Mouse (Mus musculus) intestine, embryonic 14.5 days (tissue): ENCODE measurements around the gene Cacna1c. TPM values are rescaled to one million over a fixed set of nuclear protein-coding genes. Genes with fewer than 3 reads are reported as not detected.

ENCODE experiments used
- ATAC-seq: fragments of 200-750 bp; cut with Nextera tagmentation; replicated peaks from 2 replicates; pipeline ENCODE4 v1.8.0; 2017; ENCODE audit warnings: low read depth, moderate number of reproducible peaks, moderate TSS enrichment, moderate library complexity; ENCODE audit not compliant: low FRiP score, low TSS enrichment
- DNase-seq: peaks from one replicate; pipeline ENCODE4 v3.0.0-alpha.2; 2018; ENCODE audit warnings: low spot score
- H3K27ac ChIP-seq: fragments of 300-500 bp; sonication (generic); 2 replicates; pipeline ENCODE4 v1.5.1; 2014; ENCODE audit warnings: low read depth, mild to moderate bottlenecking, control low read depth
- H3K27me3 ChIP-seq: fragments of 300-500 bp; sonication (generic); replicated peaks from 2 replicates; pipeline ENCODE4 v1.6.1; 2014; ENCODE audit warnings: low read length, control low read depth; ENCODE audit not compliant: control insufficient read depth, insufficient read depth
- H3K36me3 ChIP-seq: fragments of 300-500 bp; sonication (generic); 2 replicates; pipeline ENCODE4 v1.6.1; 2014; ENCODE audit warnings: low read length, control low read depth; ENCODE audit not compliant: control insufficient read depth, insufficient read depth
- H3K4me1 ChIP-seq: fragments of 300-500 bp; sonication (generic); replicated peaks from 2 replicates; pipeline ENCODE4 v1.6.1; 2014; ENCODE audit warnings: low read length, control low read depth, mixed read lengths; ENCODE audit not compliant: control insufficient read depth, insufficient read depth
- H3K4me2 ChIP-seq: fragments of 300-500 bp; sonication (generic); 2 replicates; pipeline ENCODE4 v1.6.1; 2014; ENCODE audit warnings: low read length
- H3K4me3 ChIP-seq: fragments of 300-500 bp; sonication (generic); 2 replicates; pipeline ENCODE4 v1.5.1; 2014; ENCODE audit warnings: low read depth, low read length, control low read depth, mixed read lengths
- H3K9ac ChIP-seq: fragments of 300-500 bp; sonication (generic); 2 replicates; pipeline ENCODE4 v1.6.1; 2014; ENCODE audit warnings: mild to moderate bottlenecking, low read length
- H3K9me3 ChIP-seq: fragments of 300-500 bp; sonication (generic); 2 replicates; pipeline ENCODE4 v1.6.1; 2016; ENCODE audit warnings: low read length, control low read depth; ENCODE audit not compliant: control insufficient read depth
- WGBS: fragments of 180-500 bp; shearing (Covaris S2); extraction: QIAGEN DNeasy Blood & Tissue Kit; methylation state at CpG from one replicate; pipeline ENCODE4 v1.1.7; 2014; 5-methylcytosine and 5-hydroxymethylcytosine counted together
- polyA plus RNA-seq: library from polyadenylated mRNA; unstranded; fragments of >200 nt; fragmentation: Nextera tagmentation; extraction: Ambion mirVana; gene quantifications from 2 replicates; pipeline ENCODE4 v1.2.1, GENCODE M21; 2014

The Cacna1c gene
- polyA plus RNA-seq, 1 experiment from 2014 or later = 6.5 TPM

DNA sequence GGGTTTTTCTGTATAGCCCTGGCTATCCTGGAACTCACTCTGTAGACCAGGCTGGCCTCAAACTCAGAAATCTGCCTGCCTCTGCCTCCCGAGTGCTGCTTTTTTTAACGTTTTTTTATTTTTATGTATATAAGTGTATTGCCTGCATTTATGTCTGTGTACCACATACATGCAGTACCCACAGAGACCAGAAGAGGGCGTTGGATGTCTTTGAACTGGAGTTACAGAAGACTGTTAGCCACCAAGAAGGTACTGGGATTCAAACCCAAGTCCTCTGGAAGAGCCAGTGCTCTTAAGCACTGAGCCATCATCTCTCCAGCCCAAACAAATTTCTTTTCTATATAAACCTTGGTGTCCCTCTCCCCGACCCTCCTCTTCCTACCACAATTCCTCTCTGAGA is 77.8 kb downstream of the Cacna1c start:
- ATAC-seq = no peak
- H3K4me3 ChIP-seq = no peak overlapping the region
- WGBS = 64% methylated on average over 4 of the region's 4 CpGs
- no peaks in the 10 kb centered on the region for H3K27me3 ChIP-seq
- no peaks in the 10 kb centered on the region for H3K36me3 ChIP-seq
- H3K4me2 ChIP-seq = no peak overlapping the region
- no peak overlapping the region for H3K27ac ChIP-seq
- no peak overlapping the region for H3K9ac ChIP-seq
- no peaks in the 10 kb centered on the region for H3K4me1 ChIP-seq
- no peak for DNase-seq
- H3K9me3 ChIP-seq = 0 out of 2 replicates have a peak, but pooled peaks cover 3% of the 10 kb centered on the region

DNA sequence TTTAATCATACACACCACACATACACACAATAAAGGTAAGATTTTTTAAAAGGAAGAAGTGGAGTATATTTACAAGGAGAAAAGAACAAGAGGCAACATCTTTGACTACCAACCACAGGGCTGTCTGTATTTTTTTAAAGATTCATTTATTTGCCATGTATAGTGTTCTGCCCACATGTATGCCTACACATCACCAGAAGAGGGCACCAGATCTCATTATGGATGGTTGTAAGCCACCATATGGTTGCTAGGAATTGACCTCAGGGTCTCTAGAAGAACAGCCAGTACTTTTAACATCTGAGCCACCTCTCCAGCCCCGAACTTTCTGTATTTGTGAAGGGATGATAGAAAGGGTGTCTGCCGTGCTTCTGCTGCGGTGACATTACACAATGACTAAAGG is 79.9 kb downstream of the Cacna1c start:
- H3K4me1 ChIP-seq = no peaks in the 10 kb centered on the region
- no peak overlapping the region for H3K4me3 ChIP-seq
- DNase-seq = no peak
- H3K9ac ChIP-seq = no peak overlapping the region
- H3K27me3 ChIP-seq = 0 out of 2 replicates have a peak, but pooled peaks cover 3% of the 10 kb centered on the region
- no peak for ATAC-seq
- 0 out of 2 replicates have a peak, but pooled peaks cover 3% of the 10 kb centered on the region for H3K9me3 ChIP-seq
- H3K27ac ChIP-seq = no peak overlapping the region
- H3K4me2 ChIP-seq = no peak overlapping the region
- 90% methylated on average over 3 of the region's 3 CpGs for WGBS
- H3K36me3 ChIP-seq = no peaks in the 10 kb centered on the region

- H3K27me3 ChIP-seq = peaks cover 3% of the 10 kb centered on the region; the same call in 1 of the 2 replicates
- 0 out of 2 replicates have a peak, but pooled peaks cover 3% of the 10 kb centered on the region for H3K9me3 ChIP-seq
- 80% methylated on average over 4 of the region's 4 CpGs for WGBS
- H3K4me1 ChIP-seq = no peaks in the 10 kb centered on the region
- no peak for ATAC-seq
- DNase-seq = no peak
- no peak overlapping the region for H3K9ac ChIP-seq
- H3K27ac ChIP-seq = no peak overlapping the region
- no peaks in the 10 kb centered on the region for H3K36me3 ChIP-seq
- H3K4me2 ChIP-seq = no peak overlapping the region
- H3K4me3 ChIP-seq = no peak overlapping the region
These were observed 82.9 kb downstream of the Cacna1c start for GRCm38 (mm10) chr6:119113362-119113761.

DNA sequence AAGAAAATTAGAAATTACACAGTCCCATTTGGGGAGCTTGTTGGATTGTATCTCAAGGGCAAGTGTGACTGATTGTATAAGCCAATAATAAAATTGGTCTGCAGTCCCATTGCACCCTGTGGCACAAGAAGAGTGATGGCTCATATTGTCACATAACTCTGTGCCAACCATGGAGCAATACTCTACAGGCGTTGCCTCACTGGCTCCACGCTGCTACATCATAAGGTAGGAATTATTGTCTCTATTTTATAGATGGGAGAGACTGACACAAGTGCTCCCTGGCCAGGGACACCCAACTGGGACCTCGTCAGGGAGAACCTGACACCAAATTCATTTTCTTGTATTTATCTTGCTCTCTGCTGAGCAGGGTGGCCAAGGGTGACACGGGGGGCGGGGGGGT is 85.8 kb downstream of the Cacna1c start:
- WGBS = 79% methylated on average over 5 of the region's 5 CpGs
- Histone ChIP-seq H3K27ac (no peak overlapping the region), H3K4me3 (no peak overlapping the region), H3K9ac (no peak overlapping the region), H3K9me3 (no peaks in the 10 kb centered on the region), H3K27me3 (peaks cover 27% of the 10 kb centered on the region), H3K4me1 (no peaks in the 10 kb centered on the region), H3K4me2 (no peak overlapping the region), H3K36me3 (no peaks in the 10 kb centered on the region)
- DNase-seq (no peak), ATAC-seq (no peak)

GRCm38 (mm10) chr6:119108466-119109394 is 87.5 kb downstream of the Cacna1c start:
- no peaks in the 10 kb centered on the region for H3K36me3 ChIP-seq
- ATAC-seq = peak; percentile 70
- no peaks in the 10 kb centered on the region for H3K4me1 ChIP-seq
- no peaks in the 10 kb centered on the region for H3K9me3 ChIP-seq
- H3K27me3 ChIP-seq = peaks cover 35% of the 10 kb centered on the region
- WGBS = under 1% methylated on average over 54 of the region's 93 CpGs
- peak; percentile 87 for DNase-seq
- peak overlapping the region; percentile 85 for H3K4me2 ChIP-seq
- peak overlapping the region; percentile 60 for H3K9ac ChIP-seq
- peak overlapping the region; percentile 69 for H3K27ac ChIP-seq
- peak overlapping the region; percentile 59 for H3K4me3 ChIP-seq

DNA sequence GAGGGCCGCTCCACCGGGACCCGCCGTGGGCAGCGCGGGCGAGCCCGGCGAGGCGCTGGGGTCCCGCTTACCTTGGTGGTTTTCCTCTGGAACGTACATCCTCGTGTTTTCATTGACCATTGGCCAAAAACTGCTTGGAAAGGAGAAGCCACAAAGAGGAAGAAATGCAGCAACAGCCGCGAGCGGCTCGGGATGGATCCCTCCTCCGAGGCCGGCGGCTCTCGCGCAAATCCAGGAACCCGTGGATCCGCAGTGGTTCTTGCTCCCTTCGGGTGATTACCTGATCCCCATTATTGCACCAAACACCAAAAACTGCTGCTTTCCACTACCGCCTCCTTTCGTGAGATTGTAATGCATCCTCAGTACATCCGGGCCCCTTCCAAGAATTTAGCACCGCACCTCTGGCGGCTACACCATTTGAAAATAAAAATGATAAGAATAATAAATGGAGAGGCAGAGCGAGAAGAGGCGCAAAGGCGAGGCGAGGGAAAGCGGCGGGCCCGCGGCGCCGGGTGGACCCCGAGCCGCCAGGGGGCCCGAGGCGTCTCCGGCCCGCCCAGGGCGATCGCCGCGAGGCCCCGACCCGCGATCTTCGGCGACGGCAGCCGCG is 88.3 kb downstream of the Cacna1c start:
- Histone ChIP-seq H3K4me2 (peak overlapping the region; percentile 85), H3K9ac (peak overlapping the region; percentile 60), H3K9me3 (no peaks in the 10 kb centered on the region), H3K4me3 (peak overlapping the region; percentile 59), H3K4me1 (no peaks in the 10 kb centered on the region), H3K27ac (peak overlapping the region; percentile 69), H3K27me3 (peaks cover 35% of the 10 kb centered on the region), H3K36me3 (no peaks in the 10 kb centered on the region)
- peak; percentile 81 for DNase-seq
- WGBS = under 1% methylated on average over 52 of the region's 58 CpGs
- peak; percentile 17; the same call in 1 of the 2 replicates for ATAC-seq

DNA sequence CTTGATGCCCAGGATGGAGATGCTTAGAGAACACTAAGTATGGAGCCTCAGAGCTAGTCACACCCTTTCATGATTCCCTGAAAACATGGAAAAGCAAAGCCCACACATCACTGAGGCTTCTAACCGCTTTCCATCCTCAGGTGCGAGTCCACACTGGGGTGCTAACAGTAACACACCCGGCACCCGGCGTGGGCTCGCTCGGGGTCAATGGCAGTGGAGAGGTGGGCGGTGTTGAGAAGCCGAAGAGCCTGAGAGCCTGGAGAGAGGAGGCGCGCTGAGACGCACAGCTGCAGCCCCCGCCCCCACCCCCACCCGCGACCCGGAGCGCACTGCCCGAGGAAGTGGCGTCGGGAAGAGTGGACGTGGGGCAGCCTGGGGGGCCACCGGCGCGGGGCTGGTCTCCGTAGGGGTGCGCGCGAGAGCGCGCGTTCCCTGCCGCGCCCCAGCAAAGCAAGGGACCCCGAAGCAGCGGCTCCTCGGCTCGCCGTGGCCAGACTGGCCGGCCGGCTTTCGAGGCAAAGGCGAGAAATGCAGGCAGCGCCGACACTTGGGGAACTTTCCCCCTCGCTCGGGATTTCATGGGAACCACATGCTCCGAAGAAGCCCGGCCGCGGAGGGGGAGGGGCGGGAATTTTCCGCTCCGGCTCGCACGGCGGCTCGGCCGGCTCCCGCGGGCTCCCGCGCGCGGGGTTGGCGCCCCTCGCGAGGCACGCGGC is 88.9 kb downstream of the Cacna1c start:
- under 1% methylated on average over 63 of the region's 69 CpGs for WGBS
- no peaks in the 10 kb centered on the region for H3K36me3 ChIP-seq
- H3K4me2 ChIP-seq = peak overlapping the region; percentile 85
- peak overlapping the region; percentile 69 for H3K27ac ChIP-seq
- H3K4me1 ChIP-seq = no peaks in the 10 kb centered on the region
- peak overlapping the region; percentile 59 for H3K4me3 ChIP-seq
- peak overlapping the region; percentile 60 for H3K9ac ChIP-seq
- DNase-seq (peak; percentile 70), ATAC-seq (peak; percentile 18; the same call in 1 of the 2 replicates)
- no peaks in the 10 kb centered on the region for H3K9me3 ChIP-seq
- H3K27me3 ChIP-seq = peaks cover 35% of the 10 kb centered on the region

GRCm38 (mm10) chr6:119106726-119107125 is 89.5 kb downstream of the Cacna1c start:
- H3K4me2 ChIP-seq = peak overlapping the region; percentile 85
- WGBS = 18% methylated on average over 7 of the region's 7 CpGs
- H3K36me3 ChIP-seq = no peaks in the 10 kb centered on the region
- H3K27me3 ChIP-seq = peaks cover 32% of the 10 kb centered on the region
- ATAC-seq (no peak), DNase-seq (no peak)
- H3K9me3 ChIP-seq = no peaks in the 10 kb centered on the region
- H3K4me3 ChIP-seq = peak overlapping the region; percentile 59
- H3K27ac ChIP-seq = no peak overlapping the region
- H3K9ac ChIP-seq = peak overlapping the region; percentile 10; the same call in 1 of the 2 replicates
- H3K4me1 ChIP-seq = no peaks in the 10 kb centered on the region
